Mouse (Mus musculus): ENCODE data around the gene Cpsf7. TPM values are rescaled to one million over a fixed set of nuclear protein-coding genes. Genes with fewer than 3 reads are reported as not detected.

Gene Cpsf7
- polyA plus RNA-seq, 1 experiment from 2014 or later = 78.4 TPM

- no peaks in the 10 kb centered on the region for H3K9me3 ChIP-seq (ENCODE audit: control insufficient read depth, low read length)
- no peak overlapping the region for H3K4me2 ChIP-seq (ENCODE audit: low read depth, low read length, severe bottlenecking)
- H3K9ac ChIP-seq (ENCODE audit: low read length) = no peak overlapping the region
- no peak for DNase-seq (ENCODE audit: low spot score)
- no peaks in the 10 kb centered on the region for H3K4me1 ChIP-seq (replicated peaks; ENCODE audit: control insufficient read depth, insufficient read depth, low read length)
- H3K27me3 ChIP-seq (ENCODE audit: control insufficient read depth, insufficient read depth, low read length) = no peaks in the 10 kb centered on the region
- ATAC-seq (replicated peaks; ENCODE audit: low FRiP score) = no peak
- H3K27ac ChIP-seq (ENCODE audit: low read depth, low read length) = no peak overlapping the region
- WGBS = 86% methylated on average over 6 of the region's 6 CpGs
- H3K36me3 ChIP-seq (ENCODE audit: control insufficient read depth, insufficient read depth, low read length) = no peaks in the 10 kb centered on the region
- no peak overlapping the region for H3K4me3 ChIP-seq (ENCODE audit: low read depth, low read length)
These were observed 39.2 kb downstream of the Cpsf7 start for GRCm38 (mm10) chr19:10564278-10564677.

- Histone ChIP-seq H3K9me3 (ENCODE audit: control insufficient read depth, low read length) (no peaks in the 10 kb centered on the region), H3K9ac (ENCODE audit: low read length) (no peak overlapping the region), H3K36me3 (ENCODE audit: control insufficient read depth, insufficient read depth, low read length) (no peaks in the 10 kb centered on the region), H3K4me3 (ENCODE audit: low read depth, low read length) (no peak overlapping the region), H3K4me1 (replicated peaks; ENCODE audit: control insufficient read depth, insufficient read depth, low read length) (no peaks in the 10 kb centered on the region), H3K27ac (ENCODE audit: low read depth, low read length) (no peak overlapping the region), H3K4me2 (ENCODE audit: low read depth, low read length, severe bottlenecking) (no peak overlapping the region), H3K27me3 (ENCODE audit: control insufficient read depth, insufficient read depth, low read length) (no peaks in the 10 kb centered on the region)
- ATAC-seq (replicated peaks; ENCODE audit: low FRiP score) (no peak), DNase-seq (ENCODE audit: low spot score) (no peak)
- 85% methylated on average over 4 of the region's 4 CpGs for WGBS
These were observed 40.2 kb downstream of the Cpsf7 start for GRCm38 (mm10) chr19:10565217-10565616.

GRCm38 (mm10) chr19:10569627-10570026 lies 44.6 kb downstream of the Cpsf7 start:
- H3K9me3 ChIP-seq (ENCODE audit: control insufficient read depth, low read length) = no peaks in the 10 kb centered on the region
- 98% methylated on average over 6 of the region's 6 CpGs for WGBS

GRCm38 (mm10) chr19:10576690-10577561 lies 51.9 kb downstream of the Cpsf7 start, which contains the start of the genes Cyb561a3 and Tmem138:
TSS of gene Cyb561a3 (plus strand) at chr19:10577172.
TSS of gene Tmem138 (minus strand) at chr19:10577362.
- Histone ChIP-seq H3K27ac (ENCODE audit: low read depth, low read length) (peak within 1 kb of the TSS; percentile 87), H3K36me3 (ENCODE audit: control insufficient read depth, insufficient read depth, low read length) (no peaks in the 10 kb centered on the region; the same call in 1 of the 2 replicates), H3K27me3 (ENCODE audit: control insufficient read depth, insufficient read depth, low read length) (no peaks in the 10 kb centered on the region), H3K4me2 (ENCODE audit: low read depth, low read length, severe bottlenecking) (peak within 1 kb of the TSS; percentile 87), H3K4me3 (ENCODE audit: low read depth, low read length) (peak within 1 kb of the TSS; percentile 68), H3K9me3 (ENCODE audit: control insufficient read depth, low read length) (no peaks in the 10 kb centered on the region), H3K9ac (ENCODE audit: low read length) (peak within 1 kb of the TSS; percentile 84), H3K4me1 (replicated peaks; ENCODE audit: control insufficient read depth, insufficient read depth, low read length) (peaks cover 5% of the 10 kb centered on the region; the same call in 1 of the 2 replicates)
- DNase-seq (ENCODE audit: low spot score) = peak; percentile 92
- under 1% methylated on average over 44 of the region's 44 CpGs for WGBS
- peak; percentile 96 for ATAC-seq (replicated peaks; ENCODE audit: low FRiP score)

More at GRCm38 (mm10) chr19:10569627-10570026, 44.6 kb downstream of the Cpsf7 start:
- DNase-seq (ENCODE audit: low spot score) = no peak
- Histone ChIP-seq H3K27ac (ENCODE audit: low read depth, low read length) (no peak overlapping the region), H3K36me3 (ENCODE audit: control insufficient read depth, insufficient read depth, low read length) (peaks cover 7% of the 10 kb centered on the region; the same call in 1 of the 2 replicates), H3K9ac (ENCODE audit: low read length) (no peak overlapping the region), H3K4me2 (ENCODE audit: low read depth, low read length, severe bottlenecking) (no peak overlapping the region), H3K27me3 (ENCODE audit: control insufficient read depth, insufficient read depth, low read length) (no peaks in the 10 kb centered on the region), H3K4me3 (ENCODE audit: low read depth, low read length) (no peak overlapping the region), H3K4me1 (replicated peaks; ENCODE audit: control insufficient read depth, insufficient read depth, low read length) (no peaks in the 10 kb centered on the region)
- ATAC-seq (replicated peaks; ENCODE audit: low FRiP score) = no peak

GRCm38 (mm10) chr19:10580102-10580501 lies 55.0 kb downstream of the Cpsf7 start:
- H3K4me1 ChIP-seq (replicated peaks; ENCODE audit: control insufficient read depth, insufficient read depth, low read length) = peaks cover 5% of the 10 kb centered on the region; the same call in 1 of the 2 replicates
- no peak for ATAC-seq (replicated peaks; ENCODE audit: low FRiP score)
- no peak overlapping the region for H3K27ac ChIP-seq (ENCODE audit: low read depth, low read length)
- no peaks in the 10 kb centered on the region for H3K36me3 ChIP-seq (ENCODE audit: control insufficient read depth, insufficient read depth, low read length)
- no peak overlapping the region for H3K4me2 ChIP-seq (ENCODE audit: low read depth, low read length, severe bottlenecking)
- no peak overlapping the region for H3K9ac ChIP-seq (ENCODE audit: low read length)
- no peaks in the 10 kb centered on the region for H3K27me3 ChIP-seq (ENCODE audit: control insufficient read depth, insufficient read depth, low read length)
- H3K9me3 ChIP-seq (ENCODE audit: control insufficient read depth, low read length) = no peaks in the 10 kb centered on the region
- WGBS = 88% methylated on average over 3 of the region's 3 CpGs
- no peak for DNase-seq (ENCODE audit: low spot score)
- no peak overlapping the region for H3K4me3 ChIP-seq (ENCODE audit: low read depth, low read length)

- H3K27me3 ChIP-seq (ENCODE audit: control insufficient read depth, insufficient read depth, low read length) = no peaks in the 10 kb centered on the region
- WGBS = 86% methylated on average over 3 of the region's 3 CpGs
- peaks cover 5% of the 10 kb centered on the region; the same call in 1 of the 2 replicates for H3K4me1 ChIP-seq (replicated peaks; ENCODE audit: control insufficient read depth, insufficient read depth, low read length)
- DNase-seq (ENCODE audit: low spot score) (no peak), ATAC-seq (replicated peaks; ENCODE audit: low FRiP score) (no peak)
- no peak overlapping the region for H3K27ac ChIP-seq (ENCODE audit: low read depth, low read length)
- H3K9ac ChIP-seq (ENCODE audit: low read length) = no peak overlapping the region
- H3K9me3 ChIP-seq (ENCODE audit: control insufficient read depth, low read length) = no peaks in the 10 kb centered on the region
- no peak overlapping the region for H3K4me2 ChIP-seq (ENCODE audit: low read depth, low read length, severe bottlenecking)
- no peaks in the 10 kb centered on the region for H3K36me3 ChIP-seq (ENCODE audit: control insufficient read depth, insufficient read depth, low read length)
- no peak overlapping the region for H3K4me3 ChIP-seq (ENCODE audit: low read depth, low read length)
These were observed 55.7 kb downstream of the Cpsf7 start for GRCm38 (mm10) chr19:10580761-10581160.

GRCm38 (mm10) chr19:10581984-10582383 lies 56.9 kb downstream of the Cpsf7 start:
- Histone ChIP-seq H3K9ac (ENCODE audit: low read length) (no peak overlapping the region), H3K36me3 (ENCODE audit: control insufficient read depth, insufficient read depth, low read length) (no peaks in the 10 kb centered on the region), H3K4me2 (ENCODE audit: low read depth, low read length, severe bottlenecking) (no peak overlapping the region), H3K27me3 (ENCODE audit: control insufficient read depth, insufficient read depth, low read length) (no peaks in the 10 kb centered on the region), H3K4me3 (ENCODE audit: low read depth, low read length) (no peak overlapping the region), H3K4me1 (replicated peaks; ENCODE audit: control insufficient read depth, insufficient read depth, low read length) (peaks cover 3% of the 10 kb centered on the region; the same call in 1 of the 2 replicates), H3K9me3 (ENCODE audit: control insufficient read depth, low read length) (no peaks in the 10 kb centered on the region), H3K27ac (ENCODE audit: low read depth, low read length) (no peak overlapping the region)
- DNase-seq (ENCODE audit: low spot score) = peak; percentile 30
- WGBS = 89% methylated on average over 6 of the region's 6 CpGs
- no peak for ATAC-seq (replicated peaks; ENCODE audit: low FRiP score)

- ATAC-seq (replicated peaks; ENCODE audit: low FRiP score) = no peak
- H3K36me3 ChIP-seq (ENCODE audit: control insufficient read depth, insufficient read depth, low read length) = no peaks in the 10 kb centered on the region
- no peak overlapping the region for H3K4me3 ChIP-seq (ENCODE audit: low read depth, low read length)
- H3K9me3 ChIP-seq (ENCODE audit: control insufficient read depth, low read length) = no peaks in the 10 kb centered on the region
- H3K9ac ChIP-seq (ENCODE audit: low read length) = no peak overlapping the region
- no peaks in the 10 kb centered on the region for H3K27me3 ChIP-seq (ENCODE audit: control insufficient read depth, insufficient read depth, low read length)
- peak; percentile 40 for DNase-seq (ENCODE audit: low spot score)
- no peak overlapping the region for H3K27ac ChIP-seq (ENCODE audit: low read depth, low read length)
- H3K4me2 ChIP-seq (ENCODE audit: low read depth, low read length, severe bottlenecking) = no peak overlapping the region
- no peaks in the 10 kb centered on the region for H3K4me1 ChIP-seq (replicated peaks; ENCODE audit: control insufficient read depth, insufficient read depth, low read length)
- WGBS = 83% methylated on average over 7 of the region's 7 CpGs
These were observed 58.6 kb downstream of the Cpsf7 start for GRCm38 (mm10) chr19:10583550-10584146.

Data from forebrain, embryonic 11.5 days (tissue).